Mouse (Mus musculus): ENCODE results near the gene Prep.

Prep gene

DNA sequence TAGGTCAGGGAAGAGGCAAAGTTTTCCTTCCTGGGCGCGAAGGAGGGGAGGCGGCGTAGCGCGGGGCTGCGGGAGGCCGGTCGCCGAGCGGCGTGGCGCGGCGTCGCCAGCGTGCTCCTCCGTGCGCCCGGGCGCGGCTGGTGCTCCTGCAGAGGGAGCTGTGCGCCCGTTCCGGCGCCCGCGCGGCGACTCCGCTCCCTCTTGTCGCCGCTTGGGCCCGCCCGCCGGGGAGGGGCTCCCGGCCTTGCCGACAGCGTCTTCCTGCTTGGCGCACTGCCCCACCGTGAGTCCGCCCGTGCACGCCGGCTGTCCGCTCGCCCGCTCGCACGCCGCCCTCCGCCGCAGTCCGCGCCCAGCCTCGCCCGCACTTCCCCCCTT is at the start of gene Prep:
Gene Prep (plus strand): TSS at position 273 of the 378 bp plus-strand sequence.
- peak; percentile 89 for DNase-seq

GRCm38 (mm10) chr10:45017352-45017751 is 49.7 kb upstream of the Prep start:
- no peak for DNase-seq

- DNase-seq = no peak
Measured at GRCm38 (mm10) chr10:45017851-45018250, 49.2 kb upstream of the Prep start.

DNA sequence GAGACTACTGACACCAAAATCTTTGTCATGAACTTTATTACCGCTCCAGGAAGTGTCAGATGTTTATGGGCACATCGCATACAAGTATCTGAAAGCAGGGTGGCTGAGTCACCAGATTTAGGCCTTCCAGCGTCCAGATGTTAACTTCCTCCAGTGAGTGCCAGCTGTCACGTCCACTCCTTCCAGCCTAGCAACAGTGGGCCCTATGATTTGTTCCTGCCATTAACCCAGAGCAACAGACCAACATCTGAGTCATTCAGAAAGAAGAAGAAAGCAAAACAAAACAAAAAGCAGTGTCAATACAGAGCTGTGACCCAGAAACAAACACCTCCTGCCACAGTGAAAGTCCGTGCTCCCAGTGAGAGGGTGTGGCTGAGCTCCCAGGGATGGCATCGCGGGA is 47.6 kb upstream of the Prep start:
- DNase-seq = no peak

DNA sequence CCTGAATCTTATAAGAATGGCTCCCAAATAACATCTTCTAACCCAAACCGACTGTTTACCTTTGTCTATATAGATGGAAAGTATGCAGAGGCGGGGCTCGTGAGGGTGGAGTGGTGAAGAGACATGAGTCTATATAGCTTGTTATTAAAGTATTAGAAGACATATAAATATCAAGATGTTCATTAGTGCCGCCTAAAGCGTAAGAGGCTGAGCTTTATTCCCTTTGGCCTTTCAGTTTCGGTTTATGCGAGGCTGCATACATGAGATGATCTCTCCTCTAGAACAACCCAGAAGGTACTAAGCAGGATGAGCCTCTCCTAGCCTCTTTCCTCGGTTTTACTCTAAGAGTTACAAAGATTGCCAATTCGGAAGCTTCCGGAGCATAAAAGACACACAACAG is 47.2 kb upstream of the Prep start:
- no peak for DNase-seq

GRCm38 (mm10) chr10:45020291-45020690 is 46.7 kb upstream of the Prep start:
- DNase-seq = no peak

GRCm38 (mm10) chr10:45025184-45025583 is 41.8 kb upstream of the Prep start:
- DNase-seq = no peak

DNA sequence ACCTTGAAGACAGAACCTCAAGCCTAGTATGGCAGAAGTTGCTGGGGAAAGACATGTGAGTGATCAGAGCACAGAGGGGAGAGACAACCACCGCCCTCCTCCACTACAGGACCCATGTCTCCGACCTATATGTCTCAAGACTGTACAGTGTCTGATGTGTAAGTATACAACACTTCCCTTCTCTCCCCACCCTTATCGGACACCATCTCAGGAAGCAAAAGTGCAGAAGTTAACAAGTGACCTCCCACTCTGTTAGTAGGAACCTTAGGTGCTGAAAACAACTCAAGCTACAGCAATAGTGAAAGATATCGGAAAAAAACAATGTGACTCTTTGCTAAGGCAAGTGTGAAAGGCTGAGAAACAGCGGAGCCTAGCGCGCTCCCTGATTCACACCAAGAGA is 40.1 kb upstream of the Prep start:
- no peak for DNase-seq

DNA sequence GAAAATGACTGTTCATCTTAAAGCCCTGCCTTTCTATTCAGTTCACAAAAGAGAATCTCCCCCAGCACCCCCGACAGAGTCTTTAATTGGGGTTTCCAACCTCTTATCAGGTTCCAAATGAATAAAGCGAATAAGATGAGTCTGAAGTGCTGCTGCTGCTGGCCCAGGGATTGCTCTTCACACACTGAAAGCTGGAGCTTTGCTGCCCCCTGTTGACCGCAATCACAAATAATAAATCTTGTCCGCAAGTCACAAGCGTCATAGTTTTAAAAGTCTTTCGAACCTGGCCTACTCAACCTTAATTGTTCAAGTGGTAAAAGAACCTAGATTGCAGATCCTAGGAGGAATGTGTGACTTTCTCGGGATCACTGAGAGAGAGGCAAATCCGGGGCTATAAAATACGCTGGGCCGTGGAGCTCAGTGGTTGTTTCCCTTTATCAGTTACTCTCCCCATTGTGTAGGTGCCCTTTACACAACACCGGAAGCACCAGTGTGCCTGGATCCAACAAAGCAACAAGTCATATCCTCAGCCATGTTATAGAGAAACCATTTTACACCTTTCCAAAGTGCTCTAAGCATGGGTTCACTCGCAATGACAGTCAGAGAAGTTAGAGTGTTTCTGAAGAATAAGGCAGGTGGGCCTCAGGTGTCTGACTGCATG is 21.6 kb upstream of the Prep start:
- DNase-seq = peak; percentile 51

GRCm38 (mm10) chr10:45048158-45048557 is 18.8 kb upstream of the Prep start:
- no peak for DNase-seq

- DNase-seq = no peak
Measured at GRCm38 (mm10) chr10:45048622-45049021, 18.4 kb upstream of the Prep start.

GRCm38 (mm10) chr10:45051125-45051744 is 15.8 kb upstream of the Prep start:
- DNase-seq = peak; percentile 64

- no peak for DNase-seq
Measured at GRCm38 (mm10) chr10:45058361-45058760, 8.6 kb upstream of the Prep start.

DNA sequence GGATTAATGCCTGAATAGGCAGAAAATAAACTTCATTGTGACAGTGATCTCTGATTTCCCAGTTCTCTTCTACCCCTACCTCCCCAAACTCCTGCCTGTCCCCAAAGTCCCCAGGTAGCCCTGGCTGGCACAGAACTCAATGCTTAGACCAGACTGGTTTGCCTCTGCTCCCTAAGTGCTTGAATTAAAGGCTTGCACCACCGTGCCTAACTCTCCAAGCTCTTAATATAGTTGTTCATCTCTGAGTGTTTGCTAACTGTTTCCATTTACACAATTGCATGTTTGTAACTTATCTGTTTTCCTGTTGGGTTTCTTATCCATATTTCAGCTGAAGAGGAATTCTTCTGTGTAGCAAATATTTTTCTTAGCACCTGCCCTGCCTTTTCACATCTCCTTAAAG is 6.2 kb upstream of the Prep start:
- DNase-seq = no peak

- peak; percentile 40 for DNase-seq
Measured at GRCm38 (mm10) chr10:45066131-45066930, 672 bp upstream of the Prep start.

- no peak for DNase-seq
Measured at GRCm38 (mm10) chr10:45067436-45067925, 478 bp downstream of the Prep start.

- no peak for DNase-seq
Measured at GRCm38 (mm10) chr10:45069557-45069956, 2.6 kb downstream of the Prep start.

GRCm38 (mm10) chr10:45070362-45070761 is 3.4 kb downstream of the Prep start:
- DNase-seq = no peak

DNA sequence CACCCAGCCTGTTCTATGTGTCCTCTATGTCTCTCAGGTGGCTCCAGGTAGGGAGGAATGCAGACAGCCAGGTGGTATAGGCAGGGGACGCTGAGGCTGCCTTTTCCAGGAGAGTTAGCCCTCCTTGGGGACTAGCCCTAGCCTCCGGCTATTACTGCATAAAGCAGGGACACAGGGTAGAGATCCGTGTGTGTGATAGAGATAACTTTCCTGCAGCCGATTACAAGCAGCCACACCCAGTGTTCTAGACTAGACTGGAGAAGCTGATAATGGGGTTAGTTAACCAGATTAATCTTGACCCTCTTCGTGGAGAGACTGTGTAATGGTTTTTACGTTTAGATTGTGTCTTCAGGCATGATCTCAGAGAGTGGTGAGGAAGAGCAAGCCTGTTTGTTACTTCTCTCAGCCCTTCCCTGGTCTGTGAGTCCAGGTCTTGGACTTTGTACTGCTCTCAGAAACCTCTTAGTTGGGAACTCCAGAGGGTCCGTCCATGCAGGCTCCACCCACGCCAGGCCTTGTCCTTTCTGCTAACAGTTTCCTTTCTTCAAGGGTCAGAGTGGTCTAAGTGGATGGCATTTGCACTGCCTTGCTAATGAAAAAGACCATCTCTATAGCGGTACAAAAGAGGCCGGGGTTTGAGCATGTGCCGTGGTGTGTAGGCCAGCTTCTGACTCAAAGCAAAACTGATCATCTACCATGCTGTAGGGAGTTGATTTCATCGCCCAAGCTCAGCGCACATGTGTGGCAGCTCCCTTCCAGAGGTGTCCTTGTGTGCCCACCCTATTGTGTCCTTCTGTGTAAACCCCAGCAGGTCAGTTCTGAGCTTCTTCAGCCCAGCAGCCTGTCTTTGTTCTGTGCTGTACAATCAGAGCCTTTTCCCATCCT is 4.2 kb downstream of the Prep start:
- no peak for DNase-seq

GRCm38 (mm10) chr10:45072339-45072738 is 5.3 kb downstream of the Prep start:
- DNase-seq = no peak

- no peak for DNase-seq
Measured at GRCm38 (mm10) chr10:45074543-45074942, 7.5 kb downstream of the Prep start.

DNA sequence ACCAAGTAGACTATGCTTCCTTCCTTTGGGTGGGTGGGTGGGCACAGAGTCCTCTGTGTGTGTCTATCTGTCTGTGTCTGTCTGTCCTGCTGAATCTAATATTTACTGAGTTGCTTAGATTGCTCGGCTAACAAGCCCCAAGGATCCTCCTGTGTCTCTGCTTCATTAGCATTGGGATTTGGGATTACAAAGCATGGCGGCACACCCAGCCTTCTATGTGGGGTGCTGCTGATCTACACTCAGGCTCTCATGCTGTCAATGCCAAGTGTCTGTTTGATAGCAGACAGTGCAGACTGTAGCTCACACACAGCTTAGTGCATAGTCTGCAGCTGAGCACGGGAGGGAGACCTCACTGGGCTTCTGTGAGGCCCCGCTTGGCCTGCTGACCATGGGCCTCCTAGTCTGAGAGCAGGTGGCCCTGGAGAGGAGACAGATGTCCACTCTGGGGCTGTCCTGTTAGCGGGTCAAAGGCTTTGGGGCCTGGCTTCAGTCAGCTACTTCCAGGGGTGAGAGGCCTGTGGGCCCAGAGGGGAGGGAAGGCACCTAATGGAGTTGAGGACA is 8.6 kb downstream of the Prep start:
- no peak for DNase-seq

- no peak for DNase-seq
Measured at GRCm38 (mm10) chr10:45076585-45076984, 9.6 kb downstream of the Prep start.

All from cerebellum, adult 9-10 months (tissue).